Mouse (Mus musculus): Measurements from ENCODE around the gene Lpp. TPM values are rescaled to one million over a fixed set of nuclear protein-coding genes. Genes with fewer than 3 reads are reported as not detected.

Lpp gene
- total and polyA plus RNA-seq, 2 experiments from 2014 or later: 7.9 to 15.9 TPM

- 84% methylated on average over 12 of the region's 12 CpGs for WGBS
- Histone ChIP-seq H3K27me3 (ENCODE audit: insufficient read depth, low read length) (no peaks in the 10 kb centered on the region), H3K36me3 (ENCODE audit: insufficient read depth, low read length) (no peaks in the 10 kb centered on the region), H3K4me1 (ENCODE audit: insufficient read depth, low read length) (0 out of 2 replicates have a peak, but pooled peaks cover 4% of the 10 kb centered on the region), H3K9ac (replicated peaks; ENCODE audit: low read length, poor library complexity, severe bottlenecking) (no peak overlapping the region), H3K4me2 (ENCODE audit: low read depth, low read length, poor library complexity, severe bottlenecking) (no peak overlapping the region), H3K9me3 (ENCODE audit: low read length) (no peaks in the 10 kb centered on the region), H3K27ac (ENCODE audit: low read depth, low read length) (no peak overlapping the region), H3K4me3 (ENCODE audit: low read depth, low read length) (no peak overlapping the region)
- ATAC-seq (ENCODE audit: low FRiP score) (no peak), DNase-seq (ENCODE audit: low spot score) (no peak)
- TF ChIP-seq CTCF (IDR thresholded peaks at IDR 0.05): no peak
Measured at GRCm38 (mm10) chr16:24629218-24630172, 236.2 kb downstream of the Lpp start.

GRCm38 (mm10) chr16:24635381-24635919 lies 242.1 kb downstream of the Lpp start:
- no peak overlapping the region for H3K27ac ChIP-seq (ENCODE audit: low read depth, low read length)
- no peaks in the 10 kb centered on the region for H3K27me3 ChIP-seq (ENCODE audit: insufficient read depth, low read length)
- no peak overlapping the region for H3K9ac ChIP-seq (replicated peaks; ENCODE audit: low read length, poor library complexity, severe bottlenecking)
- no peaks in the 10 kb centered on the region for H3K9me3 ChIP-seq (ENCODE audit: low read length)
- H3K4me2 ChIP-seq (ENCODE audit: low read depth, low read length, poor library complexity, severe bottlenecking): no peak overlapping the region
- H3K4me1 ChIP-seq (ENCODE audit: insufficient read depth, low read length): no peaks in the 10 kb centered on the region
- no peak overlapping the region for H3K4me3 ChIP-seq (ENCODE audit: low read depth, low read length)
- ATAC-seq (ENCODE audit: low FRiP score) (no peak), DNase-seq (ENCODE audit: low spot score) (no peak)
- H3K36me3 ChIP-seq (ENCODE audit: insufficient read depth, low read length): no peaks in the 10 kb centered on the region
- 89% methylated on average over 7 of the region's 7 CpGs for WGBS
- TF ChIP-seq CTCF (IDR thresholded peaks at IDR 0.05): no peak

GRCm38 (mm10) chr16:24636894-24637293 lies 243.6 kb downstream of the Lpp start:
- Histone ChIP-seq H3K36me3 (ENCODE audit: insufficient read depth, low read length) (no peaks in the 10 kb centered on the region), H3K4me1 (ENCODE audit: insufficient read depth, low read length) (no peaks in the 10 kb centered on the region)

GRCm38 (mm10) chr16:24641003-24641797 lies 247.9 kb downstream of the Lpp start:
- ATAC-seq (ENCODE audit: low FRiP score) (no peak), DNase-seq (ENCODE audit: low spot score) (no peak)
- Histone ChIP-seq H3K27ac (ENCODE audit: low read depth, low read length) (no peak overlapping the region), H3K9me3 (ENCODE audit: low read length) (no peaks in the 10 kb centered on the region), H3K36me3 (ENCODE audit: insufficient read depth, low read length) (no peaks in the 10 kb centered on the region), H3K9ac (replicated peaks; ENCODE audit: low read length, poor library complexity, severe bottlenecking) (no peak overlapping the region), H3K4me1 (ENCODE audit: insufficient read depth, low read length) (no peaks in the 10 kb centered on the region), H3K27me3 (ENCODE audit: insufficient read depth, low read length) (no peaks in the 10 kb centered on the region), H3K4me2 (ENCODE audit: low read depth, low read length, poor library complexity, severe bottlenecking) (no peak overlapping the region), H3K4me3 (ENCODE audit: low read depth, low read length) (no peak overlapping the region)
- no peak for TF ChIP-seq CTCF (IDR thresholded peaks at IDR 0.05)
- WGBS: 75% methylated on average over 9 of the region's 9 CpGs

More at GRCm38 (mm10) chr16:24636894-24637293, 243.6 kb downstream of the Lpp start:
- Histone ChIP-seq H3K27ac (ENCODE audit: low read depth, low read length) (no peak overlapping the region), H3K27me3 (ENCODE audit: insufficient read depth, low read length) (no peaks in the 10 kb centered on the region), H3K4me3 (ENCODE audit: low read depth, low read length) (no peak overlapping the region), H3K4me2 (ENCODE audit: low read depth, low read length, poor library complexity, severe bottlenecking) (no peak overlapping the region), H3K9me3 (ENCODE audit: low read length) (no peaks in the 10 kb centered on the region), H3K9ac (replicated peaks; ENCODE audit: low read length, poor library complexity, severe bottlenecking) (no peak overlapping the region)
- ATAC-seq (ENCODE audit: low FRiP score) (no peak), DNase-seq (ENCODE audit: low spot score) (no peak)
- WGBS: 62% methylated on average over 2 of the region's 2 CpGs
- no peak for TF ChIP-seq CTCF (IDR thresholded peaks at IDR 0.05)

GRCm38 (mm10) chr16:24643024-24643635 lies 249.8 kb downstream of the Lpp start:
- no peak for ATAC-seq (ENCODE audit: low FRiP score)
- Histone ChIP-seq H3K9me3 (ENCODE audit: low read length) (no peaks in the 10 kb centered on the region), H3K27ac (ENCODE audit: low read depth, low read length) (no peak overlapping the region), H3K9ac (replicated peaks; ENCODE audit: low read length, poor library complexity, severe bottlenecking) (no peak overlapping the region), H3K27me3 (ENCODE audit: insufficient read depth, low read length) (0 out of 2 replicates have a peak, but pooled peaks cover 4% of the 10 kb centered on the region), H3K4me1 (ENCODE audit: insufficient read depth, low read length) (no peaks in the 10 kb centered on the region), H3K36me3 (ENCODE audit: insufficient read depth, low read length) (no peaks in the 10 kb centered on the region), H3K4me3 (ENCODE audit: low read depth, low read length) (no peak overlapping the region), H3K4me2 (ENCODE audit: low read depth, low read length, poor library complexity, severe bottlenecking) (no peak overlapping the region)
- DNase-seq (ENCODE audit: low spot score): no peak
- WGBS: 34% methylated on average over 4 of the region's 4 CpGs
- TF ChIP-seq CTCF (IDR thresholded peaks at IDR 0.05): no peak
